Mouse (Mus musculus): ENCODE data around the gene Cd59b. TPM values are rescaled to one million over a fixed set of nuclear protein-coding genes. Genes with fewer than 3 reads are reported as not detected.

Gene Cd59b
- under 1 TPM in 1 of 2 experiments, not detected in 1; 0.94 TPM for total RNA-seq (2021)

GRCm38 (mm10) chr2:104069704-104070185 is at the start of gene Cd59b:
Gene Cd59b (plus strand): TSS chr2:104069849.
- DNase-seq: peak; percentile 27
- intact Hi-C loops (cut with DNase I): loop anchor here (2.0 kb wide), 1 partner anchor 25 kb away; the partner anchor contains the start of gene Cd59a

GRCm38 (mm10) chr2:104023096-104023495 is 46.6 kb upstream of the Cd59b start:
- intact Hi-C loops (cut with DNase I): no loop called here
- no peak for DNase-seq

GRCm38 (mm10) chr2:104024656-104025055 is 45.0 kb upstream of the Cd59b start:
- DNase-seq: no peak
- intact Hi-C loops (cut with DNase I): no loop called here

- intact Hi-C loops (cut with DNase I): no loop called here
- peak; percentile 89 for DNase-seq
Measured at GRCm38 (mm10) chr2:104027458-104028138, 42.1 kb upstream of the Cd59b start, which contains the start of gene Fbxo3. Gene Fbxo3 (plus strand): TSS chr2:104027721.

GRCm38 (mm10) chr2:104028139-104028723 is 41.4 kb upstream of the Cd59b start, which contains the start of gene 4931422A03Rik:
Gene 4931422A03Rik (minus strand): TSS chr2:104028361.
- no peak for DNase-seq
- intact Hi-C loops (cut with DNase I): no loop called here

- intact Hi-C loops (cut with DNase I): no loop called here
- no peak for DNase-seq
Measured at GRCm38 (mm10) chr2:104029074-104029473, 40.6 kb upstream of the Cd59b start.

GRCm38 (mm10) chr2:104030381-104030780 is 39.3 kb upstream of the Cd59b start:
- intact Hi-C loops (cut with DNase I): loop anchor here (10.0 kb wide), 1 partner anchor 394 kb away; no protein-coding TSS in a partner anchor
- no peak for DNase-seq

- no peak for DNase-seq
- intact Hi-C loops (cut with DNase I): loop anchor here (10.0 kb wide), 1 partner anchor 393 kb away; no protein-coding TSS in a partner anchor
Measured at GRCm38 (mm10) chr2:104032056-104032455, 37.6 kb upstream of the Cd59b start.

- intact Hi-C loops (cut with DNase I): loop anchor here (10.0 kb wide), 1 partner anchor 390 kb away; no protein-coding TSS in a partner anchor
- peak; percentile 47 for DNase-seq
Measured at GRCm38 (mm10) chr2:104034832-104035472, 34.7 kb upstream of the Cd59b start.

- intact Hi-C loops (cut with DNase I): loop anchor here (10.0 kb wide), 1 partner anchor 389 kb away; no protein-coding TSS in a partner anchor
Measured at GRCm38 (mm10) chr2:104035595-104035994, 34.1 kb upstream of the Cd59b start.

GRCm38 (mm10) chr2:104036316-104036715 is 33.3 kb upstream of the Cd59b start:
- intact Hi-C loops (cut with DNase I): loop anchor here (10.0 kb wide), 1 partner anchor 388 kb away; no protein-coding TSS in a partner anchor
- DNase-seq: no peak

More at GRCm38 (mm10) chr2:104035595-104035994, 34.1 kb upstream of the Cd59b start:
- DNase-seq: no peak

- intact Hi-C loops (cut with DNase I): loop anchor here (10.0 kb wide), 1 partner anchor 387 kb away; no protein-coding TSS in a partner anchor
- no peak for DNase-seq
Measured at GRCm38 (mm10) chr2:104038236-104038635, 31.4 kb upstream of the Cd59b start.

- DNase-seq: no peak
- intact Hi-C loops (cut with DNase I): no loop called here
Measured at GRCm38 (mm10) chr2:104041632-104042031, 28.0 kb upstream of the Cd59b start.

- intact Hi-C loops (cut with DNase I): no loop called here
Measured at GRCm38 (mm10) chr2:104042766-104043165, 26.9 kb upstream of the Cd59b start.

GRCm38 (mm10) chr2:104043624-104044478 is 25.8 kb upstream of the Cd59b start:
- intact Hi-C loops (cut with DNase I): no loop called here
- no peak for DNase-seq

More at GRCm38 (mm10) chr2:104042766-104043165, 26.9 kb upstream of the Cd59b start:
- DNase-seq: no peak

- DNase-seq: no peak
- intact Hi-C loops (cut with DNase I): no loop called here
Measured at GRCm38 (mm10) chr2:104044479-104045080, 25.1 kb upstream of the Cd59b start.

GRCm38 (mm10) chr2:104058381-104058780 is 11.3 kb upstream of the Cd59b start:
- no peak for DNase-seq
- intact Hi-C loops (cut with DNase I): no loop called here

- DNase-seq: no peak
- intact Hi-C loops (cut with DNase I): no loop called here
Measured at GRCm38 (mm10) chr2:104058954-104059353, 10.7 kb upstream of the Cd59b start.

GRCm38 (mm10) chr2:104059786-104060185 is 9.9 kb upstream of the Cd59b start:
- intact Hi-C loops (cut with DNase I): no loop called here
- no peak for DNase-seq

- intact Hi-C loops (cut with DNase I): no loop called here
Measured at GRCm38 (mm10) chr2:104060996-104061395, 8.7 kb upstream of the Cd59b start.

More at GRCm38 (mm10) chr2:104060996-104061395, 8.7 kb upstream of the Cd59b start:
- DNase-seq: no peak
